In genomic region chr4:101354951-101355350, GRCm38 (mm10) we compare ENCODE assay signal across 8 mouse cellular contexts.
DNase-seq lines count a peak whose midpoint lies in the region; ATAC-seq lines count a peak whose summit lies in the region.

No protein-coding gene starts in this region.

- no peaks in the 10 kb centered on the region for H3K9me3 ChIP-seq in erythroblast, embryonic 14.5 days (ENCODE audit: control insufficient read depth, low read length)
- H3K9me3 ChIP-seq in intestine, embryonic 15.5 days: no peaks in the 10 kb centered on the region

- intact Hi-C loops in gastrocnemius, postnatal 36 days (cut with DNase I): loop anchor here (5.0 kb wide), 2 partner anchors 93 to 188 kb away; no protein-coding TSS in a partner anchor

- peak overlapping the region; percentile 81 for H3K4me2 ChIP-seq in intestine, embryonic 15.5 days (replicated peaks)

- no peak overlapping the region for H3K27ac ChIP-seq in intestine, embryonic 15.5 days

- 21% methylated on average over 7 of the region's 7 CpGs for WGBS in intestine, embryonic 15.5 days

- H3K9ac ChIP-seq in intestine, embryonic 15.5 days: no peak overlapping the region

- DNase-seq in cerebellum, postnatal 10 days: peak; percentile 78 to 82
- peak; percentile 86 to 89 for DNase-seq in gastrocnemius, postnatal 36 days
- peak; percentile 56 to 59 for DNase-seq in lung, adult 18-20 months
- peak; percentile 39 for DNase-seq in ovary, adult 18-20 months (ENCODE audit: low spot score)
- DNase-seq in T-cell, adult 2 months (ENCODE audit: low spot score): no peak

- H3K27me3 ChIP-seq in erythroblast, embryonic 14.5 days (ENCODE audit: control insufficient read depth): peaks cover 29% of the 10 kb centered on the region
- no peaks in the 10 kb centered on the region; the same call in 1 of the 2 replicates for H3K27me3 ChIP-seq in intestine, embryonic 15.5 days (replicated peaks)

- H3K4me3 ChIP-seq in erythroblast, embryonic 14.5 days (replicated peaks): peak overlapping the region; percentile 76
- H3K4me3 ChIP-seq in intestine, embryonic 15.5 days (replicated peaks): peak overlapping the region; percentile 83

- H3K4me1 ChIP-seq in erythroblast, embryonic 14.5 days (ENCODE audit: control insufficient read depth): peaks cover 41% of the 10 kb centered on the region
- peaks cover 4% of the 10 kb centered on the region for H3K4me1 ChIP-seq in intestine, embryonic 15.5 days (replicated peaks)

- peaks cover 3% of the 10 kb centered on the region; the same call in 1 of the 2 replicates for H3K36me3 ChIP-seq in erythroblast, embryonic 14.5 days (ENCODE audit: control insufficient read depth)
- no peaks in the 10 kb centered on the region for H3K36me3 ChIP-seq in intestine, embryonic 15.5 days

- ATAC-seq in erythroblast, adult 5-6 weeks (replicated peaks; ENCODE audit: low FRiP score, poor library complexity, severe bottlenecking): no peak
- ATAC-seq in intestine, embryonic 15.5 days: no peak
